Mouse (Mus musculus): ENCODE measurements around the gene Net1. TPM values are rescaled to one million over a fixed set of nuclear protein-coding genes. Genes with fewer than 3 reads are reported as not detected.

Gene Net1
- total RNA-seq, 2 experiments from 2014 or later = 13.4 to 42.0 TPM

GRCm38 (mm10) chr13:3892601-3893000, 25.4 kb downstream of the Net1 start:
- ATAC-seq (replicated peaks; ENCODE audit: low FRiP score, poor library complexity, severe bottlenecking) = no peak

- ATAC-seq (replicated peaks; ENCODE audit: low FRiP score, poor library complexity, severe bottlenecking) = no peak
These were observed 26.4 kb downstream of the Net1 start for GRCm38 (mm10) chr13:3891479-3892087.

- ATAC-seq (replicated peaks; ENCODE audit: low FRiP score, poor library complexity, severe bottlenecking) = no peak
These were observed 28.0 kb downstream of the Net1 start for GRCm38 (mm10) chr13:3890061-3890460.

DNA sequence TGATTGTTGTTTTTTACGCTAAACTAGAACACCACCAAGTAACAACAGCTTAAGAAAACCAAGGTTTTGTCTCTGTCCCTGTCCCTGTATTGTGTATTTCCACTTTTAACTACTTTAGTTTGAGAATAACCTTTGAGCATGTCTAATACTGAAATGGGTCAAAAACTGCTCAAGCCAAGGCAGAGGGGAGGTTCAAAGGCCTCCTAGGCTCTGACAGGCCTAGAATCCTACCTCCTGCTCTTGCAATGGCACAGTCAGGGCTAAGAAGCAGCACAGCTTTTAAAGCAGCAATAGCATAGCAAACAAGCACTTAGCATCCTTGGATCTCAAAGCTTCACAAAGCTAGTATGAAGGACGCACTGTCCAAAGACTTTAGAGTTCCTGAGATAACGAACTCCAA, 28.9 kb downstream of the Net1 start:
- ATAC-seq (replicated peaks; ENCODE audit: low FRiP score, poor library complexity, severe bottlenecking) = no peak

DNA sequence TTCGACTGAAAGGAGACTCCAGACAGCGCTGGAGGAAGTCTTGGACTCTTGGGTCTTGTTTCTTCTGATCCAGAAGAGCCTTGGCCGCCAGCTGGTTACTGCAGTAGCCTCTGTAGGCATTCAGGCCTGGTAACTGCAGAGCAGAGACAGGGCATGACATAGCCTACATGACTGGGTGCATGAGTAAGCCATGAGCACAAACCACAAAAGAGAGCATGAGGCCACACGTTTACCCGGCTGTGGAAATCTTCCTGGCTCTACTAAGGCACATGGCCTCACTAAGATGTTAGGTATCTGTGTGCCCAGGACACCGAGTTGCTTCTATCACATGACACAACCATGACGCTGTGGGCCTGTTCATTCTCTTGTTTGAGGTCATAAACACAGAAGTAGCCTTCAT, 31.4 kb downstream of the Net1 start:
- no peak for ATAC-seq (replicated peaks; ENCODE audit: low FRiP score, poor library complexity, severe bottlenecking)

DNA sequence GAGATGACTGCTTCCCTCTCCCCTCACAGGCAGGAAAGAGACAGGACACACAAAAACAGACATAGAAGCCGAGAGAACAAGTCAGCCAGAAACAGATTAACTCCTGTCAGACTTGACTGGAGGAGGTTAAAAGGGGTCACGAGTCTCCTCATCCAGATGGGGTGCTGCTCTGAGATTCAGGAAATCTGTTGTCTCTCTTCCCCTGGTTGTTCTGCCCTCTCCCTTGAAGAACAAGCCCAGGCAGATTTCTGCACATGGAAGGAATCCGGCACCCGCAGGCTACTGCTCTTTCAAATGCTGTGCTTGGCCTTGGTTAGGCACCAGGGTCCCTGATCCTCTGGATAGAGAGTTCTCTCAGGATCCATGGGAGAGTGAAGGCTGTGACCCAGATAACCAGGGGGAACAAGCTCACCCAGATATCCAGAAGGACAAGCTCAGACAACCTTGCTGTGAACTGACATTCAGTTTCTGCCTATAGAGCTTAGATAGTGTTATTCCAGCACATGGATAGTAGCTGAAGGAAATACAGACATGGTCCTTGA, 40.3 kb downstream of the Net1 start:
- ATAC-seq (replicated peaks; ENCODE audit: low FRiP score, poor library complexity, severe bottlenecking) = no peak

DNA sequence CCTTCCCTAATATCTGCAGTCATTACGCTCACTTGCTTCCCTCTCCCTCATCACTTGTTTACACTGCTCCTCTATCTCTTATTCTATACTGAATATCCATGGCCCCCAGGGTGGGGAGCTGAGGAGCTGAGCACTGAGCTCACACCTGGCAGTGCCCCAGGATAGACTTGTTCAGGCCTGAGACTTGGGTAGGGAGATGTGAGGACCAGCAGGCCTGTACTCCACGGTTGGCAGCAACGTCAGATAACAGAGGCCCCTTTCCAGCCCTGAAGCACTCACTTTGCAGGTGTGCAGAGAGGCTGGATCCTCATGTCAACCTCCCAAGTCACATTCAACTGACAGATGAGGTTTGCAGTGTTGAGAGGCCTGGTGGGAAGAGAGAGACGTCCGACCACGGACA, 40.8 kb downstream of the Net1 start:
- no peak for ATAC-seq (replicated peaks; ENCODE audit: low FRiP score, poor library complexity, severe bottlenecking)

DNA sequence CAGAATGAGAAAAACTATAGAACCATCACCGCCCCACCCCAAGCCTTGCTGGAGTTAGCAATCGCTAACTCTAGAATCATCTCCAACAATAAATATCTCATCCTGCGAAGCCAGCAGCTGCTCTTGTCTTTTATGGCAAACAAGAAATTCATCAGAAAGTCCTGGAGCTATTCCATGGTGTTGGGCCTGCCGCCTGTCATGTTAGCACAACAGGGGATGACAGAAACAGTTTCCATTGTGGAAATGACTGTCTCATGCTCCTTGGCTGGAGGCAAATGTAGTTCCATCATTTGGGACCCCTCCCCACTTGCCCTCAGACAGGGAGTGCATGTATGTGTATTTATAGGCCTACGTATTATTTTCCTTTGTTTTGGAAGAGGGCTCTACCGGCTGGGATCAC, 41.6 kb downstream of the Net1 start:
- no peak for ATAC-seq (replicated peaks; ENCODE audit: low FRiP score, poor library complexity, severe bottlenecking)

DNA sequence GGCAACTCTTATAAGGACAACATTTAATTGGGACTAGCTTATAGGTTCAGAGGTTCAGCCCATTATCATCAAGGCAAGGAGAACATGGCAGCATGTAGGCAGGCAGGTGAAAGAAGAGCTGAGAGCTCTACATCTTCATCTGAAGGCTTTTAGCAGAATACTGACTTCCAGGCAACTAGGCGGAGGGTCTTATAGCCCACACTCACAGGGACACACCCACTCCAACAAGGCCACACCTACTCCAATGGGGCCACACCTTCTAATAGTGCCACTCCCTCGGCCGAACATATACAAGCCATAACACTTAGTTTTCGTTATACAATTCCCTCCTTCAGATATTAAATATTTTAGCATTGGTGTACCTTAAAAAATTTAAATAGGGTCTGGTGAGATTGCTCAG, 45.2 kb downstream of the Net1 start:
- ATAC-seq (replicated peaks; ENCODE audit: low FRiP score, poor library complexity, severe bottlenecking) = no peak

GRCm38 (mm10) chr13:3869901-3870300, 48.1 kb downstream of the Net1 start:
- ATAC-seq (replicated peaks; ENCODE audit: low FRiP score, poor library complexity, severe bottlenecking) = no peak

GRCm38 (mm10) chr13:3867158-3867557, 50.9 kb downstream of the Net1 start:
- peak; percentile 69 for ATAC-seq (replicated peaks; ENCODE audit: low FRiP score, poor library complexity, severe bottlenecking)

DNA sequence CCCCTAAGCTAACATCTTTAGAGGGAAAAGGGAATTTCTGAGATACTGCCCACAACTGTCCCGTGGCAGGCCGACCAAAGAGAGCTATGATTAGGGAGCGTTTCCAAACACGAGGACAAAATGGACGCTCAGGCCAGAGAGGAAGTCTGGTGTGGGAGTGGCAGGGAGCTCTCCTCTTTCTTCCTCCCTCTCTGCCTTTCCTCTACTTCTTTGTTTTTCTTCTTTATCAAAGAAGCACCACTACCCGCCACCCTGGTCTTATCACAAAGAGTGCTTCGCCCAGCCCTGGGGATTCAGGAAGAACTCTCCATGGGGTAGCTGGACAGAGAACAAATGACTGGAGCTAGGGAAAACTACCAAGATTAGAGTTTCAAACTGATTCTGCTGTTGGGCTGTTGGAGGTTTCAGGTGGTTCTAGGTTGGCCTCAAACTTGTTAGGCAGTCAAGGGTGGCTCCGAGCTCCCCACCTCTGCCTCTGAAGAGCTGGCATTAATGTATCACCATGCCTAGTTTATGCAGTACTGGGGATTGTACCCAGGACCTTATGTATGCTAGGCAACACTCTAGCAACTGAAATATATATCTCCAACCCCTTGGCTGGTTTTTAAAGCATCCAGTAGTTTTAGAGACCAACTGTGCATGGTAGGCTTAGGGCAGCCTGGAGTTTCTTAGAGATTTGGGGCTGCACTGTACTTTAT, 51.5 kb downstream of the Net1 start:
- ATAC-seq (replicated peaks; ENCODE audit: low FRiP score, poor library complexity, severe bottlenecking) = peak; percentile 44

DNA sequence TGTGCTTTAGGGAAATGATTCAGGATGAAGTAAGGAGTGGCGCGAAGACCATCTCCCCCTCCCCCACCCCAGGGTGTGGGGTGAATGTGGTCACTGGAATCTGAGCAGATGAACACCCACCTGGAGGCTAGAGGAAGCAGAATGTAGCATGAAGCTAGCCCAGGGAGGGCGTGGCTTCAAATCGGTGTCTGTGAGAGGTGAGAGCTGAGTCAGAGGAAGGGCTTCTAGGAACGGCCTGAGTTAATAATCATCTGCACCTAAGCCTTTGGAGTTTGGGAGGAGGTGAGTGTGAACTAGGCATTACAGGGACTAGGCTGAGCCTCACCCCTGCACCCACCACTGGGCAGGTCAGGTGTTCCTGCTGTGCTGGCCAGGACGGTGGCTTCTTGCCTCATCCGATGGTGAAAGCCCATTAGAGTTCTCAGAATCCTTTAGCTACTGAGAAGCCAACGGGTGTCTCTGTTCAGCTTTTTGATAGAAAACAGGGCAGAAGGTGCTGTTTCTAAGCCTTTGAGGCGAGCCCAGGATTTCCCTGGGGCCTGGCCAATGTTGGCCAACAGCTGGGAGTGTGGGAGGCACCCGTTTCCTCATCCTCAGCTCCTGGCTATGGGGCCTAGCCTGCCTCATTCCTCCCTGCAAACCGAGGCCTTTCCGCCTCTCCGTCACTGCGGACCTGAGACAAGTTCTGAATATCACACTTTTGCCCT, 52.2 kb downstream of the Net1 start:
- ATAC-seq (replicated peaks; ENCODE audit: low FRiP score, poor library complexity, severe bottlenecking) = peak; percentile 58

- ATAC-seq (replicated peaks; ENCODE audit: low FRiP score, poor library complexity, severe bottlenecking) = peak; percentile 63
These were observed 55.0 kb downstream of the Net1 start for GRCm38 (mm10) chr13:3862922-3863580.

DNA sequence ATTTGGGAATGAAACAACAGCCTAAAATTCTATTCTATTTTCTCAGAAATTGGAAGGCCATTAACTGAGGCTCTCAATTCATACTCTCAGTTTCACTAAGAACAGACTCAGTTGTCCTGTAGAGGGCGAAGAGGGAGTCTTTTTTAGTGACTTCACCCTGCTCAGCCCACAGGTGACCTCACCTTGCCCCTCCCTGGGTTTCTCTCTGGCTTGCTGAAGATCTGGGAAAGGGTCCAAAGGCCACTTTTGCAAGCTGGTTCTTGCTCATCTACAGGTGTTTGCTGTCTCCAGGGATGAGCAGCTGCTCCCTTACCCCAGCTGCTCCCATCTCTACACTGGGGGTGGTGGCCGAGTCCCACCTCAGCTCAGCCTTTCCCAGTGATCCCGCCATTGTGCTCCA, 55.7 kb downstream of the Net1 start:
- no peak for ATAC-seq (replicated peaks; ENCODE audit: low FRiP score, poor library complexity, severe bottlenecking)

DNA sequence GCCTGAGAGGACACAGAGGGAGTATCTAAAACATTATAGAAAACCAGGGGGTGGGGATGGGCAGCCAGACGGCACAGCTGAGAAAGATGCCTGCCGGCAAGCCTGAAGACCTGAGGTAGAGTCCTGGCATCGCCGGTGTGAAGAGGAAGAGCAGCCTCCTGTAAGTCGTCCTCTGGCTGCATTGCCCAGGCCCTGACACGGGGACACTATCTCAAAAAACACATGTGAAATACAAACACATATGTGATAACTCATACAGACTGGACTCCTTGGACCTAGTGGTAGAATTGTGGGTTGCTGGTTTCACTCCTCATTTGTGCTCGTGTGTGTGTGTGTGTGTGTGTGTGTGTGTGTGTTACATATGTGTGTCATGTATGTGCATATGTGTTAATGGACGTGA, 56.8 kb downstream of the Net1 start:
- peak; percentile 78 for ATAC-seq (replicated peaks; ENCODE audit: low FRiP score, poor library complexity, severe bottlenecking)

- ATAC-seq (replicated peaks; ENCODE audit: low FRiP score, poor library complexity, severe bottlenecking) = no peak
These were observed 61.8 kb downstream of the Net1 start for GRCm38 (mm10) chr13:3856252-3856651.

GRCm38 (mm10) chr13:3854856-3855255, 63.2 kb downstream of the Net1 start:
- ATAC-seq (replicated peaks; ENCODE audit: low FRiP score, poor library complexity, severe bottlenecking) = no peak

DNA sequence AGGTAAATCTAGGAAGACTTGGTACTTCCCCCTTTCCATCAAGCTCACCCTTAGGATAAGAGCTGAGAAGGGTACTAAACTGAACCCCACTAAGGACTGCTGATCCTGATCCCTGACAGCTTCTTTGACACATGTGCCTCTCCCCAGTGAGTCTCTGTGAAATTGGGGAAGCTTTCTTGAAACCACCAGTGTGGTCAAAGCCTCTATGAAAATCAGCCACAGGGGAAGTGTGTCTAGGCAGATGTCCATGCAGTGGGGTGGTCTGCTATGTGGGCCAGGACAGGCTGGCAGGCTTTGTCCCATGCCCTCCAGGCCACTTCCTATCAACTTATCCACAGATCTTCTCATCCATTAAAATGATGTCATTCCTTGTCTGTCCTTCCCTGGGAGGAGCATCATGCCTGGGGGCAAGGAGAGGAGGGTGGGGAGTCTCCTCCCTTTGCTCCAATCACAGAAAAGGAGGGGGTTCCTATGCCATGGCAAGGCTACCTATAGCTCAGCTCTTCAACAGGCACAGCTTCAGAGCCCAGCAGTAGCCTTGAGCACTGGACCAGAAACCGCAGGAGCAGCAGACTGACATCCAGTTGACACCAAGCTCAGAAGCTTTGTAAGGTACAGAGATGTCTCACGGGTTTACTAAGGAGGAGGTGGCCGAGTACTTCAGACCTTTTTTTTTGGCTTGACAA, 64.2 kb downstream of the Net1 start, which contains the start of gene Calm5:
TSS of gene Calm5 (plus strand) at position 526 of the 686 bp plus-strand sequence.
- peak; percentile 31; the same call in 1 of the 2 replicates for ATAC-seq (replicated peaks; ENCODE audit: low FRiP score, poor library complexity, severe bottlenecking)

DNA sequence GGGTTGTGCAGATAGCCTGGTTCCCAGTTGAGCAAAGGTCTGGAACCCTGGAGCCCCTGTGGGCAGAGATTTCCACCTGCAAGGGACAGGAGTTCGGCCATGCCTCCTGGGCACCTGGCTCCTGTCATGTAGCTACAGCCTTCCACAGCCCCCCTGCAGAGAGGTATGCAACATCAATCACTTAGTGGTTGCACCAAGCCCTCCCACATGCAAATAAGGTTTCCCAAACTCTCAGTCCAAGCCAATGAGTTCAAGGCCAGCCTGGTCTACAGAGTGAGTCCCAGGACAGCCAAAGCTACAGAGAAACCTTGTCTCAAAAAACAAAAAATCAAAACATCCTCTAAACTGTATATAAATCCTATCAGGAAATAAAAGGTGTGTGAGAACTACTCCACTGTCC, 67.7 kb downstream of the Net1 start:
- no peak for ATAC-seq (replicated peaks; ENCODE audit: low FRiP score, poor library complexity, severe bottlenecking)

Measured in erythroblast, adult 5-6 weeks (primary cell).